In the genomic region with DNA sequence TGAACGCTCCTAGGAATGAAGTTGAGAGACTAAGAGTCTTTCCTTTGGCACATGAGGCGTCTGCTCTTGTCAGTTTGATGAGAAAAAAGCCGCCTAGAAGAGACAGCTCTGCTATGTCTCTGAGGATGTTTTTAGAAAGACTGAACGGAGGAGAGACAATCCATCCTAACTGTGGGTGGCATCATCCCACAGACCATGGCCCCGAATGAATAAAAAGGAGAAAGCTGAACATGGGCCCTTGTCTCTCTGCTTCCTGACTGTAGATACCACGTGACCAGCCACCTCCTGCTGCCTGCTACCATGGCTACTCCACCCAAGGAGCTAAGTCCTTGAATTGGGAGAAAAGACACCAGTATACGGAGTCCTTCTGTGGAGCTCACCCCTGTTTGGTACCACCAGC, we compare ENCODE assay signal across 30 mouse cellular contexts. TPM values are rescaled to one million over a fixed set of nuclear protein-coding genes. Genes with fewer than 3 reads are reported as not detected.
DNase-seq lines count a peak whose midpoint lies in the region; ATAC-seq lines count a peak whose summit lies in the region.
"Had no signal": no experiment of that assay in that cellular context is flagged by ENCODE, and none has a peak within 500 bp of the region (broad histone marks: within the 10 kb centered on the region; RNA-seq: fewer than 3 reads in every experiment).

No protein-coding gene starts in this region.

- peaks cover 6% of the 10 kb centered on the region; the same call in 1 of the 2 replicates for H3K27me3 ChIP-seq in kidney, embryonic 14.5 days (ENCODE audit: control insufficient read depth, insufficient read depth, low read length)

- H3K9me3 ChIP-seq in kidney, embryonic 14.5 days (ENCODE audit: control insufficient read depth, low read length): no peaks in the 10 kb centered on the region
- H3K9me3 ChIP-seq: embryonic facial prominence, embryonic 10.5 days; embryonic facial prominence, embryonic 13.5 days; forebrain, embryonic 12.5 days; hindbrain, embryonic 12.5 days; hindbrain, embryonic 15.5 days had no signal

- H3K36me3 ChIP-seq in kidney, embryonic 14.5 days (ENCODE audit: control insufficient read depth, insufficient read depth, low read length): no peaks in the 10 kb centered on the region
- H3K36me3 ChIP-seq: embryonic facial prominence, embryonic 10.5 days; embryonic facial prominence, embryonic 13.5 days; forebrain, embryonic 12.5 days; hindbrain, embryonic 12.5 days; hindbrain, embryonic 15.5 days had no signal

- 77% methylated on average over 7 of the region's 7 CpGs for WGBS in kidney, embryonic 14.5 days

- H3K27ac ChIP-seq in kidney, embryonic 14.5 days (ENCODE audit: low read depth, low read length): no peak overlapping the region
- H3K27ac ChIP-seq: embryonic facial prominence, embryonic 10.5 days; embryonic facial prominence, embryonic 13.5 days; forebrain, embryonic 12.5 days; hindbrain, embryonic 12.5 days; hindbrain, embryonic 15.5 days had no signal

- peak; percentile 71 for ATAC-seq in frontal cortex, adult (ENCODE audit: low TSS enrichment)
- no peak for ATAC-seq in kidney, embryonic 14.5 days (ENCODE audit: low FRiP score, low TSS enrichment)
- ATAC-seq: CD4-positive, CD25-positive, alpha-beta regulatory T cell, adult 4 months; forebrain, embryonic 16.5 days had no signal

- no peaks in the 10 kb centered on the region for H3K4me1 ChIP-seq in kidney, embryonic 14.5 days (ENCODE audit: control insufficient read depth, insufficient read depth, low read length)
- H3K4me1 ChIP-seq: embryonic facial prominence, embryonic 10.5 days; embryonic facial prominence, embryonic 13.5 days; forebrain, embryonic 12.5 days; hindbrain, embryonic 12.5 days; hindbrain, embryonic 15.5 days had no signal

- H3K4me2 ChIP-seq in kidney, embryonic 14.5 days (replicated peaks; ENCODE audit: low read depth, low read length): no peak overlapping the region
- H3K4me2 ChIP-seq: embryonic facial prominence, embryonic 13.5 days; forebrain, embryonic 12.5 days; heart, embryonic 11.5 days; hindbrain, embryonic 12.5 days; hindbrain, embryonic 15.5 days had no signal

- intact Hi-C loops in left cerebral cortex, postnatal 36 days (cut with DNase I): no loop called here

- no peak for DNase-seq in frontal cortex, postnatal 10 days (ENCODE audit: low spot score in 2 of 2)
- DNase-seq in left cerebral cortex, postnatal 36 days (ENCODE audit: low spot score in 2 of 2): peak; percentile 44 to 48
- no peak for DNase-seq in left cerebral cortex, adult 11 months (ENCODE audit: low spot score)
- peak; percentile 73 for DNase-seq in brain, adult 2 months (ENCODE audit: low read depth, low spot score)
- DNase-seq: adrenal gland, adult 2 months; adrenal gland, postnatal 14 days; B cell, adult 2 months; cerebellum, adult 11-12 months; cerebellum, adult 8-10 months; cerebellum, postnatal 10 days; cerebellum, postnatal 36 days; embryo, embryonic 11 days; gastrocnemius, postnatal 14 days; heart, adult 11 months had no signal

- no peak overlapping the region for H3K4me3 ChIP-seq in kidney, embryonic 14.5 days (ENCODE audit: low read length)
- H3K4me3 ChIP-seq: embryonic facial prominence, embryonic 10.5 days; embryonic facial prominence, embryonic 13.5 days; erythroblast, embryonic 14.5 days; forebrain, embryonic 12.5 days; hindbrain, embryonic 12.5 days; hindbrain, embryonic 15.5 days had no signal

- H3K9ac ChIP-seq in kidney, embryonic 14.5 days (ENCODE audit: low read depth, low read length): no peak overlapping the region
- H3K9ac ChIP-seq: embryonic facial prominence, embryonic 13.5 days; forebrain, embryonic 12.5 days; hindbrain, embryonic 12.5 days; hindbrain, embryonic 15.5 days had no signal

RNA-seq across cellular contexts. Expression of a gene that starts 8.3 kb away (rescaled TPM):
- total RNA-seq in left cerebral cortex, postnatal 36 days (2021): 100 to 1,000 TPM; 676 to 879 TPM
- 4.3 and 5.0 TPM in 2 replicates for polyA plus RNA-seq in kidney, embryonic 14.5 days (2014; fragmentation: Nextera tagmentation; extraction: Ambion mirVana)
- total RNA-seq: adrenal gland, postnatal 14 days; gastrocnemius, adult 18-20 months; heart, adult 8-10 months; heart, postnatal 25 days; hematopoietic stem cell, adult 5-6 weeks; MEL had no signal
- polyA plus RNA-seq: CD4-positive, CD25-positive, alpha-beta regulatory T cell, adult 4 months; erythroblast, embryonic 14.5 days had no signal

Comparison
In these comparisons a context has a peak if more than half of its experiments do, and no peak if none do; other contexts are left out.
1. DNase-seq: peak in left cerebral cortex, postnatal 36 days (2 of 2) and brain, adult 2 months (single experiment); none in frontal cortex, postnatal 10 days (0 of 2) and left cerebral cortex, adult 11 months (single experiment).